Mouse (Mus musculus) erythroblast, embryonic 14.5 days (primary cell): ENCODE measurements around the gene Ciita.

Experiments used
- GATA1 ChIP-seq: IDR thresholded peaks from 2 replicates; pipeline ENCODE4 v1.6.1; 2012; ENCODE audit warnings: low read length, inconsistent platforms, mixed read lengths
- TAL1 ChIP-seq: IDR thresholded peaks from 3 replicates; pipeline ENCODE4 v1.6.1; 2012; ENCODE audit warnings: low read length, inconsistent platforms, mixed read lengths

GRCm38 (mm10) chr16:10438055-10438454 is 41.8 kb upstream of the Ciita start:
- TF ChIP-seq TAL1 (no peak), GATA1 (no peak)
